Mouse (Mus musculus) thymus, adult 2 months (tissue): ENCODE measurements around the gene Eps8l3.

Experiments
- CTCF ChIP-seq: fragments of 200-500 bp; IDR thresholded peaks from 2 replicates; pipeline ENCODE4 v1.5.1; 2012; ENCODE audit warnings: mild to moderate bottlenecking, control low read depth, low read length, moderate library complexity, borderline replicate concordance; ENCODE audit not compliant: control insufficient read depth, poor library complexity, insufficient read depth; ENCODE audit errors: extremely low read depth
- POLR2A ChIP-seq: fragments of 200-500 bp; IDR thresholded peaks from 2 replicates; pipeline ENCODE4 v1.6.1; 2012; ENCODE audit warnings: mild to moderate bottlenecking, low read length, control low read depth, moderate library complexity; ENCODE audit not compliant: control insufficient read depth, poor library complexity, insufficient read depth; ENCODE audit errors: extremely low read depth

DNA sequence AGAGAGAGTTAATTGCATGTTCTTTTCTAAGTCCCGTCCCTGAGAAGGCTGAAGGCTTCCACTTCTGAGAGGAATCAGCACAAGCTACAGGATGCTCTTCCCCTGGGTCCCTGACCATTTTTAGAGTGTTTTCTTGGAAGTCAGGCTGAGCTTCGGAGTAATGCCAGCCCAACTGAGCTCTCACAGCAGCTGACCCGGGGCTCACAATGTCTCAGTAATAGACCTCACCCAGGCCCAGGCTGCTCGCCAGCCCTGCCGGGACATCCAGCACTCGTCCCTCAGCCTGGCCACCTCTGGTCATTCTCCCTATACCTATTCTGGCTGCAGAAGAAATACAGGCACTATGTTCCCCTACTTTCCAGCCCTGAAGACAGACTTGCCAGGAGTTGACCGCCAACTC, 35.7 kb upstream of the Eps8l3 start:
- no peak for TF ChIP-seq CTCF
- no peak for TF ChIP-seq POLR2A
